Mouse (Mus musculus): ENCODE data around the gene Marco.

DNA sequence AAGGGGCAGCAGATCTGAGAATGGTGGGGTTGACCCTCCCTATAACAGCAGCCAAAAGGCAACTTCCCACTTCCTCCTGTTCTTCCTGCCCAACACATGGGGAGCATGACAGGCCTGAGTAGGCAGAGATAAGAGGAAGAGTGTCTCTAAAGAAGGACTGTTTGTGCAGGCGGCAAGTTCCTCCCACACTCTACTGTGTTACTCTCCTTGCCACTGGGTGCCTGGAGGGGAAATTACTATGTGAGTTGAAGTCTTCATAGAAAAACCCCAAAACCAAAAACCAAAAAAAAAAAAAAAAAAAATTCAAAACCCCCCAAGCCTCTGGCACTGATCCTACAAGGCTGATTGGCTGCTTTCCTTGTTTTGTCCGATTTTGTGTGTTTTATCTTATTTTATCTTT is 55.2 kb downstream of the Marco start:
- TF ChIP-seq CTCF (IDR thresholded peaks at IDR 0.05; ENCODE audit: borderline replicate concordance, insufficient read depth, low read depth, low read length) = no peak
- TF ChIP-seq POLR2A (IDR thresholded peaks at IDR 0.05; ENCODE audit: borderline replicate concordance, insufficient read depth, low read length) = no peak
